Mouse (Mus musculus): ENCODE results near the gene Mgat5b. TPM values are rescaled to one million over a fixed set of nuclear protein-coding genes. Genes with fewer than 3 reads are reported as not detected.
"Not testable (repeated sequence)": the region's sequence is repeated elsewhere in the genome, so short reads cannot be mapped to it uniquely, and the experiment has no call there.

Gene Mgat5b
- 0.55 and 0.69 TPM in 2 replicates for polyA plus RNA-seq (2015; fragmentation: Nextera tagmentation; extraction: Ambion mirVana)

DNA sequence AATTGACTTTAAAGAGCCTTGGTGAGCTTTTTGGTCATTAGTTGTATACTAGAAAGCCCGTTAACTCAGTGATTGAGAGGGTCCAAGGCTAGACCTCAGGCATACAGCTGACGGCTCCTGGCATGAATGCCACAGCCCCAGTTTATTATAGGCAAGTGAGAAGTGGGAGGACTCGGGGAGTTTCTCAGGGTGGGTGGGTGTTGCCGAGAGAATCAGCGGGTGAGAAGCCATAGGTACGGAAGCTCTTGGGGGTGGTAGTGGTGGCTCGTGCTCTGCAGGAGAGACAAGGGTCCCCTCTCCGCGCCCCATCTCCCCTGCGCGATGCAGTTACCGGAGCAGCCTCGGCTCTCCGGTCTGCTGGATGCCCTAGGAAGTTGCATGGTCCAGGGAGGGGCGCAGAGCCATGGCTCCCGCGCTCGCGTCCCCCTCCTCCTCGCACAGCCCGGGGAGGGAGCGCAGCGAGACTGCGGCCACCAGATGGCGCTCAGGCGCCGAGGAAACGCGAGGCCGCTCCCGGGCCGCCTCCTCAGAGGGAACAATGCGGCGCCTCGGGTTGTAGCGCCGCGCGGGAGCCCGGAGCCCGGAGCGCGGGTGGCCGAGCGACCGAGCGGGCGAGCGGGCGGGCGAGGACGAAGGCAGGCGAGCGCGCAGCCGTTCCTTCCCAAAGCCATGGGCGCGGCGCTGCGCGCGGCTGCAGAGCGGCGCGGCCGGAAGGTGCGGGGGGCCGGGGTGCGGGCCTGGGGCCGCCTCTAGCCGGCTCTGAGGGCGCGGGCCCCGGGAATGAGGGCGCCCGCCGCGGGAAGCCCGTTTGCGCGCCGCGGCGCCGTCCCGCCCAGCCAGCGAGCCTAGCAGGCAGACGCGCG lies at the start of gene Mgat5b:
TSS of gene Mgat5b (plus strand) at position 541 of the 863 bp plus-strand sequence.
- DNase-seq (ENCODE audit: low spot score) = peak; percentile 82

DNA sequence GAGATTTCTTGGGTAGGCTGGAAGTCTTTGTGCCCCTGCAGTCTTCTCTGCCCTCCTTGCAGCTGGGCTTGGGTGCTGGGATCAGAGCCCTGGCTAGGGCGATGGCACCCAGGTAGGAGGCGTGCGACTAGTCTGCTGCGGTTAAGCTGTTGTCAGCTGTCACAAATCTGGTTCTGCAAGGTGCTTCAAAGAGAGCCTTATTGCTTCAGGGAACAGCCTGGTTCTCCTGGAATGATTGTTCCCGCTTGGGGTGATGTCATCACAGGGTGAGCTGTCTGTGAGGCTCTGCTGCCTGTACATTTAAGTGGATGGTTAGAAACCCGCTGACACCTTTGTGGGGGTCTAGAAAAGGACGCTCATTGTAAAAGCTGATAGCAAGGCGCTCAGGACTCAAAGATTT lies 49.4 kb upstream of the Mgat5b start:
- no peak for DNase-seq (ENCODE audit: low spot score)

DNA sequence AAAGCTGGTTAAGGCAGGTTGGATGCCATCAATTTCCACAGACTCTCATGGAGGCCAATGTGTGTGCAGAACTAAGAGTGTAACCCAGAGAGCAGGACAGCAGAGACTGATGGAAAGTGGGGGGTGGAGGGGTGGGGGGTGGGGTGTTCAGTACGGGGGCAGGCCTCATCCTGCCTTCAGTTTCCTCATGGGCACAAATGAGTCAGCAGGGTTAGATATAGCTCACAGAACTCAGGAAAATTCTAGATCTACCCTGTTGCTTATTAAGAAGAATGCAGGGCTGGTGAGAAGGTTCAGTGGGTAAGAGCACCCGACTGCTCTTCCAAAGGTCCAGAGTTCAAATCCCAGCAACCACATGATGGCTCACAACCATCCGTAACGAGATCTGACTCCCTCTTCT lies 49.0 kb upstream of the Mgat5b start:
- DNase-seq (ENCODE audit: low spot score) = no peak

DNA sequence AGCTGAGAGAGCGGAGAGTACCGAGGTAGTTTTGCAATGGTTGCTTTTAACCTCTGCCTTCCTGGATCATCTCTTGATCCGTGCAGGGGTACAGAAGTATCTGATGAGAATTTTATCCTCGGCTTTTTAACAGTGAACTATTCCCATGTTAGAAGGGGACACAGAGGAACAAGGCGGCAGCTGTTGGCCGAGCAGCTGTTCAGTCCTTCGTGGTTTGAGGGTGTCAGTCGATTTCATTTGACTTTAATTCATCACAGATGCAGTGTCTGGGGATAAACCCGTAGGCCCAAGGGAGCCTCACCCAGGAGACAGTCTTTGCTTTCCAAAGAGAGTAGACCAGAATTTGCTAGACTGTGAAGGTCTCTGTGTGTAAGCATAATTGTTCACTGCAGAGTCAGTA lies 47.1 kb upstream of the Mgat5b start:
- DNase-seq (ENCODE audit: low spot score) = no peak

DNA sequence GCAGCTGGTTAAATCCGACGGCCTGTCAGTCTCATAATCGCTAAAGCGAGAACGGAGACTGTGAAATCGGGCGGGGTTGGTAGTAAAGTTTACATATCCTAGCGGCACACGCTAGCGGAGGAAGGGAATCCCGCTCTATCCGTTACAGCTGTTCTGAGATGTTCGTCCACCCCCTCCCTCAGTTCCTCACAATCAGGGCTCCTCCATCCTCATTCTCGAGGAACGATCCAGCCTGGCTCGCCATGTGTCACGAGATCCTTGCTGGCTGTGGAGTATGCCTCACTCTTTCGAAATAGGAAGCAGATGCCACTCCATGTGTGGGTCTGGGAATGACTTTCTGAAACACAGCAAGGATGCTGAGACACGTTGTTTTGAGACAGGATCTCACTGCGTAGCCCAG lies 44.7 kb upstream of the Mgat5b start:
- DNase-seq (ENCODE audit: low spot score) = no peak

DNA sequence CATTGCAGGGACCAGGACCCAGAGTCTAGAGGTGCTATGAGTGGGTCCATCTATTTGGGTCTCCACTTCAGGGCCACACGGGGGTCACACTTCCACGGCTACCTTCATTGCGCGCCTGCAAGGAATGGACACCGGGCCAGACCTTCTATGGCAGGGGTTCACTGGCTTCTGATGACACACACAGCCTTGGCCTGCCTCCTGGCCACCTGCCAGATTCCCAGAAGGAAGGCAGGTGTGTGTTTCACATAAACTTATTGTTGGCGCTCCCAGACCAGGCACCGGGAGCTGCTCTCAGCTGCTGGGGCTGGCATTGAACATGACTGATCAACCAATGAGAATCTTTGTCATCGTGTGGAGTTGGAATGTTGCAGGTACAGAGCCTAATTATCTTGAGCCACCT lies 40.2 kb upstream of the Mgat5b start:
- no peak for DNase-seq (ENCODE audit: low spot score)

DNA sequence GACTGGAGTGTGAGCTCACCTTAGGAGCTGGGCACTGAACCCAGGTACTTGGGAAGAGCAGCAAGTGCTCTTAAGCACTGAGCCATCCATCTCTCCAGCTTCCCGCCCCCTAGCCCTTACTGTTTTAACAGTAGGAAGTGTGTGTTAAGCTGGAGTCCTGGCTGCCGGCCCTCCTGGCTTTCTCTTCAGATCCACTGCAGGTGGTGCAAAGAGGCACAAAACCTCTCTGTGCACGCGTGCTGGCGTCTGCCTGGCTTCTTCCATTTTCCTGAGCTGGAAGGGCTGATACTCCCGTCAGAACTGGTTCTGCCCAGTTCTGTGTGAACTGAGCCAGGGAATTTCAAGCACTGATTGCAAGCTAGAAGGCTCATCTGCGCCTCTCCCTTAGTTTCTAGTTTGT lies 37.8 kb upstream of the Mgat5b start:
- DNase-seq (ENCODE audit: low spot score) = no peak

DNA sequence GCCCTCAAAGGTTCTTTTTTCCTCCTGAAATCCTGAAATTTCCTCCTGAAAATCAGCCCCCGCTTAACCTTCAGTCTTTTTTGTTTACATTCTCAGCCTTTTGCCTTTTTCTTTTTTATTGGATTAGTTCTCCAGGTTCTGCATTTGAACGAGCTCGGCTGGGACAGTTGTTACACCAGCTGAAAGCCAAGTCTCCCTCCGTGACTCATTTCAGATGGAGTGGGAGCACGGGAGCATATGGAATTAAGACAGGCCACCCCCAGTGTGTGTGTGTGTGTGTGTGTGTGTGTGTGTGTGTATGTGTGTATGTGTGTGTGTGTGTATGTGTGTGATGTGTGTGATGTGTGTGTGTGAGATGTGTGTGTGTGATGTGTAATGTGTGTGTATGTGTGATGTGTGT lies 37.2 kb upstream of the Mgat5b start:
- DNase-seq (ENCODE audit: low spot score) = no peak

DNA sequence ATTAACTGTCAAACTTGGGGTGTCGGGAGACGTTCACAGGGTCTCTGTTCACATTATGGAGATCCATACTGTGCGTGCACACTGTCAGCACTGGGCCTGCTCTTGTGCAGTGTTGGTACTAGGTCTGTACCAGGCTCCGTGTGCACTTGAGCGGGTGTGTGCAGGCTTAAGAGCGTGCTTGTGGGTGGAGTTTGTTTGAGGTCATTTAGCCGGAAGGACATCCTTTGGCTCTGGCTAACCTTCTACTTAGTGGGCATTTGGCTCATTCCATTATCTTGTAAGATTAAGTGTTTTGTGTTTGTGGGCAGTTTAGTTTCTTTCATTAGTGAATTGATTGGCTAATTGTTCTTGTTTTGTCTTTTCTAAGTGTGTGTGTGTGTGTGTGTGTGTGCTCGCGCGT lies 36.2 kb upstream of the Mgat5b start:
- no peak for DNase-seq (ENCODE audit: low spot score)

DNA sequence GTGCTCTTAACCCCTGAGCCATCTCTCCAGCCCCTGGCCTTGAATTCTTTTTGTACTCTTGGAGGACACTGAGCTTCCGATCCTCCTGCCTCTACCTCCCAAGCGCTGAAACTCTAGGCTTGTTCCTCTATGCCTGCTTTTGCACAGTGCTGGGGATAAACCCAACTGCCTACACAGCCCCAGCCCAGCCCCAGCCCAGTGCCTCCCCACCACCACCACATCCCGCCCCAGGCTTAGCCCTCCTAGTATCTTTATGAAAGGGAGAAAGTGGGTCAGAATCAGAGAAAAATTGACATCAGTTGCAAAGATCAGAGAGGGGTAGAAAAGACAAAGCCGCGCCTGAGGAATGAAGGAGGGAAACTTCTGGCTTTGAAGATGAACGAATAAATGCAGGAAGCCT lies 34.6 kb upstream of the Mgat5b start:
- DNase-seq (ENCODE audit: low spot score) = peak; percentile 49

DNA sequence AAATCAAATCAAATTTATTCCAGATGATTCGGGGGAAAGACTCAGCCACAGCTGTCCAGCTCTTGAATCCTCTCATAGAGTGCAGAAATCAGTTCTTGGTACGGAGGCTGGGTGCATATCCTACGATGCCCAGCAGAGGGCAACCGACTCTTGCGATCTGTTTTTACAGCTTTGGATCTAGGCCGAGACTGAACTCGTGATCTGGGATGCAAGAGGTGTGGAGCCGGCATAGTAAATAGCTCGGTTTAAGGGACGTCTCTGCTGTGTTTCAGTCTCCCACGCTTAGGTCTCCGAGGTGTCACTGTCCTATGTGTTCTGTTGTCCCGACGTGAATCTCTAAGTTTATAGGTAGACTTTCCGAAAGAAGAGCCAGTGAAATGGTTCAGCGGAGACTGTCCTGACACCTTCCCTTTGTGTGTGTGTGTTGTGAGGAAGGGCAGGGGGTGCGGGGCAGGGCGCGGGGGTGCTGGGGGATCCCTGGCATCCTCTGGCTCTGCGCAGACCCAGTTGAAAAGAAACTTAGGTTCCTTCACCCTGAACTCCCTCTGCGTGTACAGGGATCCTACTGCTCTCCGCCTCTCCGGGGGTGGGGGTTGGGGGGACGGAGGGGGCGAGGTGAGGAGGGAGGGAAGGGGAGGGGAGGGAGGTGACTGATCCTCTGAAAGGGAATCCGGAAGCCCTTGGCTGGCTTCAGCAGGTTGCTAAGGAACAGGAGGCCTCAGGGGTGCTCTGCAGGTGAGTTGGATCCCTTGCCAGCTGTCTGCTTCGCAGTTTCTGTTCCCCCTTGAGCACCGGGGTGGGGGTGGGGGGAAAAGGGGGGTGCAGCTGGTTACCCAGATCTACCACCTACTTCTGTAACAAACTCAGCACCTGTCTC lies 33.1 kb upstream of the Mgat5b start:
- DNase-seq (ENCODE audit: low spot score) = peak; percentile 93

DNA sequence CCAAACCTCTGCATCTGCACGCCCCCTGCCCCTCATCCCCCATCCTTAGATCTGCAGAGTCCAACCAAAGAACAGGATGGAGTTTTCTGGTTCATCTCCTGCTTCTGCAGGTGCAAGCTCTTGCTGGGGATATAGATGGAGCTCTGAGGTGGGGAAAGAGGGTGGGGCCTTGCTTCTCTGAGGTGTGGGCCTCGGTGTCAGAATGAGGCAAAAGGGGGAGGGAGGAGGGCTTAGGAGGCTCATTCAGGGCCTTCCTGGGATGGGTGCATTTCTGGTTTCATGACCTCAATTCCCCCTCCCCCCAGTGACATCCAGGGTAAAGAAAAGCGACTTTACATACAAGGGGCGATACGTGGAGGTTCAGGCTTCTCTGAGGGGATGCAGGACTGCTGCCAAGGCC lies 31.5 kb upstream of the Mgat5b start:
- DNase-seq (ENCODE audit: low spot score) = peak; percentile 83

DNA sequence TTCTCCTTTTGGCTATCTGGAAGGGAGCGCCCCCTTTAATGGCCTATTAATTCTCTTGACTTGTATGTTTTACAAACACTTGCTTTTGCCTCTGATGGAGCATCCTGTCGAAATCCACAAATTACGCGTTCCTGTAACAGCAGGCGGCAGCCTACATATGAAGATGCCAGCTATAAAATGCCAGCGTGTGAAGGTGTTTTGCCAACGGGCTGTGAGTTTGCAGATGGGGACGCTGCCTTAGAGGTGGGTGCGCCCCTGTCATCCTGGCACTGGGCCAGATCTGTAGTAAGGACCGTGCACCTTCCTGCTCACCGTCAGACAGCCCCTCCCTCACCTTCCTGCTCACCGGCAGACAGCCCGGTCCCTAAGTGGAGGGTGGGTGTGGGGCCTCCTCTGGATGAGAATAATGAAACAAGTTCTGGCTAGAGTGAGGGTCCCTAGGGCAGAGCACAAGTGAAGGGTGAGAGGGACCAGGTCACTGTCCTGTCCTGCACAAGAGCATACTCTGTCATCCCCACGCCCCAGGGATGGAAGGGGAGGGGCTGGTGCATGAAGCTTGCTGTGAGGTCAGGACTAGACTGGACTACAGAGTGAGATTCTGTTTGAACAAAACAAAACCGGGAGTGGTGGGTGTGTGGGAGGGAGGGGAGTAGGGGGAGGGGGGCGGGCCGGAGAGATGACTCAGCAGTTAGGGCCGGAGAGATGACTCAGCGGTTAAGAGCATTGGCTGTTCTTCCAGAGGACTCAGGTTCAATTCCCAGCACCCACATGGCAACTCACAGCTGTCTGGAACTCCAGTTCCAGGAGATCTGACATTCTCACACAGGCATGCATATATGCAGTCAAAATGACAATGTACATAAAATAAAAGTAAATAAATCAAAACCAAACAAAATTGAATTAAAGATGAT lies 24.9 kb upstream of the Mgat5b start:
- no peak for DNase-seq (ENCODE audit: low spot score)

DNA sequence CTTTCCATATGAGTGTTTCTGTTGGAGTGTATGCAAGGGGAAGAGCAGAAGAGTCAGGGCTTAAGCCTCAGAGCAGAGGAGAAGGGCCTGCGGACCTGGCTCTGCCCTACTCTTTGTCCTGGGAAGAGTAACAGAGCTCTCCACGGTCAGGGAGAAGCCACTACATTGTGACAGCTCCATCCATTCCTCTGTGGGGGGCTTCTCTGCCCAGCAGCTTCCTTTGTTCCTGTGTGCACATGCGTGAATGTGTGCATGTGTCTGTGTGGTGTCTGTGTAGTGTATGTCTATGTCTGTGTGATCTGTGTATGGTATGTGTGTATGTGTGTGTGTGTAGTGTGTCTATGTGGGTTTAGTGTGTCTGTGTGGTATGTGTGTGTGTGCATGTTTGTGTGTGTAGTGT lies 23.3 kb upstream of the Mgat5b start:
- DNase-seq (ENCODE audit: low spot score) = no peak

DNA sequence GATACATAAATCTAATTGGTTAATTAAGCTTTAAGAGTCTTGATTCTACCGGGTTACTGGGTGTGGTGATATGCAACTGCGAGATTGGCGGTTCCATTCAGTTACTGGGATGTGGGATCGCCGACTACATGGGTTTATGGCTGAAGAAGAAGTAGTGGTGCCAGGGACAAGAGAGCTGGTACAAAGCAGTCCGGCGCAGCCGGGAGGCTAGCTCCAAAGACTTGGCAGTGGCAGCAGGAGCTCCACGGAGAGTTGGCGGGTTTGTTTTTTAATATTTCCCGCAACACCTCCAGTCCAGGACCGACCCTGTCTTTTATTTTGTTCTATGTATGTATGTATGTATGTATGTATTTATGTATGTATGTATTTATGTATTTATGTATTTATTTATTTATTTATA lies 19.4 kb upstream of the Mgat5b start:
- DNase-seq (ENCODE audit: low spot score) = no peak

DNA sequence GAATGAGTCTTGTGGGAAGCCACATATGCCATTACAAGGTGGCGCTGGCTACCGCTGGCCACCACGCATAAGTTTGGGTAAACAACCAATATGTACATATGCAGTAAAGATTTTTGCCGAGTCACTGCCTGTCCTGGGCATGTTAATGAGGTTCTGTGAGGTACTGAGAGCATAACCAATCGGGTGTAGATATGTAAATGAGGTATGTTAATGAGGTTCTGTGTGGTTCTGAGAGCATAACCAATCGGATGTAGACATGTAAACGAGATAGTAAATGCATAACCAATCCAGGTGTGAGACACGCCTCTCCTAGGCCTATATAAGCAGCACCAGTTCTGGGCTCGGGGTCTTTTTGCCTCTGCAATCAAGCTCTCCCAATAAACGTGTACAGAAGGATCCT lies 16.1 kb upstream of the Mgat5b start:
- DNase-seq (ENCODE audit: low spot score) = not testable (repeated sequence)

DNA sequence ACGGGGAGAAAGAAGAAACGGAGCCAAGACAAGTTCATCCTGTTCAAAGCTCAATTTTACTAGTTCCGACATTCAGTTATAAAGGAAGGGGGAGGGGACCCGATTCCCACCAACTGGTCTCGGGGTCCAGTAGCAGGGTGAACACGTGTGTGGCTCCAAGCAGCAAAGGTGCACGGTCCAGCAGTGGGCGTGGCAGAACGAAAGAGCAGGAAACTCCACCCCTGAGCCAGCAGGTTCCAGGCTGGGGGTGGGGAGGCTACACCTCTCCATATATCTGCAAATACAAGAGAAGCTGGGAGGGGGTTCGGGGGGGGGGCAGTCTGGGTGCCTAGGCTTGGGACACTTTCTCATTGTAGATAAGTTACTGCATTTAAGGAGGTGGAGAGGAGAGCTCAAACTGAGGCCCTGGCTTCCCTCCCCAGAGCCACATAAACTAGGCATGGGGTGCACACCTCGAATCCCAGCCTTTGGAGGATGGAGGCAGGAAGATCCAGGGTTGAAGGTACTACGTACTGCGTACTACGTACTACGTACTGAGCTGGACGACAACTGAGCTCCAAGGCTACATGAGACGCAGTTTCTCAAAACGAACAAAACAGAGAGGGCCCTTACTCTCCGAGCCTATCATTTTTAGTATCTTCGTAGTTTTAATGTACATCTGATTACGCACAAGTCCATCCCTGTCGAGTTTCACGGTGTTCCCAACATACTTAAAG lies 12.8 kb upstream of the Mgat5b start:
- no peak for DNase-seq (ENCODE audit: low spot score)

DNA sequence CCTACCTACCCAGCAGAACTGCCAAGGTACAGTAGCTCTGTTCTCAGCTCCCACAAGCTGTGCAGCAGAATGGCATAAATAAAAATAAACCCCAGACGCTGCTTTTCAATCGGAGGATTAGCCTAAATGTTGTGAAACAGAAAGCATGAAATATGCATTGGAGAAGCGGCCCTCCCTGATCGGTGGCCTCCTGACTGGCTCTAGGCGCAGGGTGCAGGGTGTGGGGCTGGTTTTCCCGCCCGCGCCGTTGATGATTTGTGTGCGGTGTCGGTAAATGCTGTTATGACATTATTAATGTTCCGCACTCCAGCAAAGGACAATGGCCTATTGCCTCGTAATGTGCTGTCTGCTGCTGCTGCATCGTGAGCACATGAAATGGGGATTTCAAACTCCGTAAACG lies 5.1 kb upstream of the Mgat5b start:
- DNase-seq (ENCODE audit: low spot score) = no peak

DNA sequence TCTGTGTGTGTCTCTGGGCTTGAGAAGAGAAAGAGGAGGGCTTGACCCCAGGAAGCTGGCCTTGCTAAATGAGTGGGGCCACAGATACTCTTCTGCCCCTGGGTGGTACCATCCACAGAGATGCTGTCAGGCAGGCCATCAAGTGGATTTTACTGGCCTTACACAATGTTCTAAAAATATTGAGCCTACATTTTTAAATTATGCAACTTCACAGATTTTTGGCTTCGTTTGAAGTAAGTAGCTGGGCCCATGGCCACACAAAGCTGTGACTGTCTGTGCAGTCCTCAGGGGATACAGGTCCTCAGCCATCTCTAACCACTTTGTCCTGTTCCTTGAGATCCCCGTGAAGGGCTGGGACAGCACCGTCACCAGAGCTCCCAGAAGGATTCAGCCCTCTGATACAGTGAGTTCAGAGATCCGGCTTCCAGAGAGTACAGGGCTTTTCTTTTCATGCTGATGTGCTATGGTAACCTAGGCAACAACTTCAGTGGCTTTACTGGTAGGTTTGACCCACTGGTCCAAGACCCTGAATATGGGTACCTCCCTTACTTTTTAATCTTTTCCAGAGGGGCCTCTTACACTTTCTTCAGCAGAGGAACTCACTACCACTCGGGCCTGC lies 4.3 kb upstream of the Mgat5b start:
- DNase-seq (ENCODE audit: low spot score) = no peak

DNA sequence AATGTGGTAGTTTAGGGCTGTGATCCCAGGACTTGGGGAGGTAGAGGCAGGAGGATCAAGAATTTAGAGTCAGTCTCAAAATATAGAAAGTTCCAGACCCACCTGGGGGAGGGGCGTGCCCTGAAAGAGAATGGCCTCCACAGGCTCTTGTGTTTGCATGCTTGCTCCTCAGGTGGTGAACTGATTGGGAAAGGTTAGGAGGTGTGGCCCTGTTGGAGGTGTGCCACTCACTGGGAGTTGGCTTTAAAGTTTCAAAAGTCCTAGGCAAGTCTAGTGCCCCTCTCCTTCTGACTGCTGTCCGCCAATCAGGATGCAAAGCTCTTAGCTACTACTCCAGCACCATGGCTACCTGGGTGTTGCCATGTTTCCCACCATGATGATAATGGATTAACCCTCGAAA lies 3.4 kb upstream of the Mgat5b start:
- no peak for DNase-seq (ENCODE audit: low spot score)

Data from thymus, postnatal 0 days (tissue).